9 mouse cellular contexts compared by ENCODE assay signal in genomic region chr1:161170651-161171050, GRCm38 (mm10). TPM values are rescaled to one million over a fixed set of nuclear protein-coding genes. Genes with fewer than 3 reads are reported as not detected.
DNase-seq lines count a peak whose midpoint lies in the region; ATAC-seq and TF ChIP-seq lines count a peak whose summit lies in the region.
"Had no signal": no experiment of that assay in that cellular context is flagged by ENCODE, and none has a peak within 500 bp of the region (broad histone marks: within the 10 kb centered on the region; RNA-seq: fewer than 3 reads in every experiment).

No protein-coding gene starts in this region.

- peaks cover 4% of the 10 kb centered on the region; the same call in 1 of the 2 replicates for H3K4me1 ChIP-seq in G1E (ENCODE audit: insufficient read depth, low read depth, low read length)
- H3K4me1 ChIP-seq in cerebellum, adult 2 months (ENCODE audit: control insufficient read depth, insufficient read depth, low read length): no peaks in the 10 kb centered on the region
- no peaks in the 10 kb centered on the region for H3K4me1 ChIP-seq in forebrain, postnatal 0 days (ENCODE audit: insufficient read depth)
- H3K4me1 ChIP-seq in lung, embryonic 14.5 days (ENCODE audit: insufficient read depth): no peaks in the 10 kb centered on the region
- H3K4me1 ChIP-seq in olfactory bulb, adult 2 months (ENCODE audit: control insufficient read depth, insufficient read depth, low read length): no peaks in the 10 kb centered on the region

- H3K36me3 ChIP-seq in G1E (replicated peaks): no peaks in the 10 kb centered on the region
- no peaks in the 10 kb centered on the region for H3K36me3 ChIP-seq in forebrain, postnatal 0 days (ENCODE audit: insufficient read depth)
- no peaks in the 10 kb centered on the region for H3K36me3 ChIP-seq in lung, embryonic 14.5 days (ENCODE audit: insufficient read depth)

- TF ChIP-seq CTCF in G1E (IDR thresholded peaks at IDR 0.05; ENCODE audit: low read depth, low read length): no peak
- TF ChIP-seq CTCF in cerebellum, adult 2 months (IDR thresholded peaks at IDR 0.05; ENCODE audit: borderline replicate concordance, insufficient read depth, low read depth, low read length): peak; percentile 34; the same call in 1 of the 2 replicates
- TF ChIP-seq CTCF in forebrain, postnatal 0 days (IDR thresholded peaks at IDR 0.05; ENCODE audit: low read depth): peak; percentile 75
- TF ChIP-seq CTCF in lung, embryonic 14.5 days (IDR thresholded peaks at IDR 0.05; ENCODE audit: low read depth): peak; percentile 74
- peak; percentile 58; the same call in 1 of the 2 replicates for TF ChIP-seq CTCF in olfactory bulb, adult 2 months (IDR thresholded peaks at IDR 0.05; ENCODE audit: insufficient read depth, low read depth, low read length)

- H3K27me3 ChIP-seq in G1E (ENCODE audit: insufficient read depth, low read length): peaks cover 48% of the 10 kb centered on the region
- no peaks in the 10 kb centered on the region for H3K27me3 ChIP-seq in cerebellum, adult 2 months (ENCODE audit: control insufficient read depth, insufficient read depth, low read length)
- H3K27me3 ChIP-seq in forebrain, postnatal 0 days (ENCODE audit: insufficient read depth, low read length): 0 out of 2 replicates have a peak, but pooled peaks cover 3% of the 10 kb centered on the region
- peaks cover 8% of the 10 kb centered on the region; the same call in 1 of the 2 replicates for H3K27me3 ChIP-seq in lung, embryonic 14.5 days (ENCODE audit: insufficient read depth, low read length)

- H3K4me2 ChIP-seq in forebrain, postnatal 0 days (ENCODE audit: low read depth): peak overlapping the region; percentile 82
- peak overlapping the region; percentile 72 for H3K4me2 ChIP-seq in lung, embryonic 14.5 days

- under 1% methylated on average over 40 of the region's 40 CpGs for WGBS in cerebellum, adult 2 months
- WGBS in forebrain, postnatal 0 days: under 1% methylated on average over 40 of the region's 40 CpGs
- WGBS in lung, embryonic 14.5 days: 1% methylated on average over 40 of the region's 40 CpGs
- WGBS in olfactory bulb, adult 2 months: under 1% methylated on average over 40 of the region's 40 CpGs

- no peak for DNase-seq in G1E (ENCODE audit: low spot score)
- peak; percentile 67 to 74 for DNase-seq in cerebellum, adult 2 months
- DNase-seq in forebrain, postnatal 0 days: peak; percentile 72
- peak; percentile 28 to 53 for DNase-seq in layer of hippocampus, adult 8-10 months (ENCODE audit: low spot score in 2 of 2)
- DNase-seq in lung, embryonic 14.5 days: peak; percentile 83
- peak; percentile 68 for DNase-seq in testis, postnatal 14 days (ENCODE audit: low spot score)

- H3K9ac ChIP-seq in forebrain, postnatal 0 days: peak overlapping the region; percentile 58
- peak overlapping the region; percentile 49 for H3K9ac ChIP-seq in lung, embryonic 14.5 days

- no peaks in the 10 kb centered on the region; the same call in 1 of the 2 replicates for H3K9me3 ChIP-seq in G1E (replicated peaks)
- H3K9me3 ChIP-seq in forebrain, postnatal 0 days (ENCODE audit: low read length): no peaks in the 10 kb centered on the region
- H3K9me3 ChIP-seq in lung, embryonic 14.5 days (ENCODE audit: low read depth, low read length): no peaks in the 10 kb centered on the region

- no peak for ATAC-seq in G1E (ENCODE audit: extremely low read depth, insufficient number of reproducible peaks, low FRiP score, poor library complexity, severe bottlenecking)
- ATAC-seq in forebrain, postnatal 0 days: peak; percentile 95
- peak; percentile 93 to 98 for ATAC-seq in hematopoietic stem cell, adult 5-6 weeks (replicated peaks in 1 of 2; ENCODE audit: insufficient read depth in 1 of 2, low FRiP score in 2 of 2, low TSS enrichment in 1 of 2, low read depth in 1 of 2, poor library complexity in 2 of 2, severe bottlenecking in 2 of 2)
- peak; percentile 95 for ATAC-seq in lung, embryonic 14.5 days (ENCODE audit: insufficient read depth)

- TF ChIP-seq POLR2A in cerebellum, adult 2 months (IDR thresholded peaks at IDR 0.05; ENCODE audit: borderline replicate concordance, insufficient read depth, low read length): no peak
- TF ChIP-seq POLR2A in olfactory bulb, adult 2 months (IDR thresholded peaks at IDR 0.05; ENCODE audit: insufficient read depth, low read depth, low read length): no peak

- H3K4me3 ChIP-seq in G1E (ENCODE audit: low read depth, low read length): peak overlapping the region; percentile 20; the same call in 1 of the 2 replicates
- peak overlapping the region; percentile 43 for H3K4me3 ChIP-seq in cerebellum, adult 2 months (replicated peaks; ENCODE audit: insufficient read depth, low read depth, low read length)
- H3K4me3 ChIP-seq in forebrain, postnatal 0 days (ENCODE audit: low read depth, low read length): peak overlapping the region; percentile 51
- peak overlapping the region; percentile 45 for H3K4me3 ChIP-seq in lung, embryonic 14.5 days (ENCODE audit: low read depth, low read length)
- H3K4me3 ChIP-seq in olfactory bulb, adult 2 months (ENCODE audit: insufficient read depth, low read depth, low read length): peak overlapping the region; percentile 58

- H3K27ac ChIP-seq in cerebellum, adult 2 months (ENCODE audit: insufficient read depth, low read length): no peak overlapping the region
- H3K27ac ChIP-seq in forebrain, postnatal 0 days (ENCODE audit: low read depth, low read length): no peak overlapping the region
- no peak overlapping the region for H3K27ac ChIP-seq in lung, embryonic 14.5 days (ENCODE audit: low read depth)
- H3K27ac ChIP-seq in olfactory bulb, adult 2 months (ENCODE audit: insufficient read depth, low read depth, low read length): no peak overlapping the region

RNA-seq across cellular contexts. Expression of gene Tex50, which starts 11.5 kb away (rescaled TPM):
- total RNA-seq in G1E (2014; fragmentation: Nextera tagmentation) (not detected in 2 replicates), G1E (2017) (0.23 TPM in 1 of 2 replicates, not detected in the other)
- not detected in 2 replicates for polyA plus RNA-seq in G1E (2012)
- polyA plus RNA-seq in cerebellum, adult 2 months (2012; rRNA removed): not detected in 2 replicates
- not detected in 2 replicates for total RNA-seq in forebrain, postnatal 0 days (2014; rRNA removed)
- 0.16 TPM in 1 of 2 replicates, not detected in the other for polyA plus RNA-seq in forebrain, postnatal 0 days (2015; fragmentation: Nextera tagmentation; extraction: Ambion mirVana)
- total RNA-seq in hematopoietic stem cell, adult 5-6 weeks (2017): not detected in 2 replicates
- total RNA-seq in layer of hippocampus, adult 8-10 months (2022): under 1 TPM in 1 of 4 experiments, not detected in 3; 0.36 TPM
- polyA plus RNA-seq in lung, embryonic 14.5 days (2014; fragmentation: Nextera tagmentation; extraction: Ambion mirVana): not detected in 2 replicates
- polyA plus RNA-seq in olfactory bulb, adult 2 months (2012; ENCODE audit: insufficient read depth, insufficient read length, low replicate concordance, missing spikeins): not detected in 2 replicates
- total RNA-seq: gastrocnemius, postnatal 36 days had no signal

RNA-seq across cellular contexts. Expression of gene Ankrd45, which starts 28.2 kb away (rescaled TPM):
- not detected in 2 replicates for total RNA-seq in G1E (2014; fragmentation: Nextera tagmentation)
- total RNA-seq in G1E (2017): 0.06 and 0.11 TPM in 2 replicates
- not detected in 2 replicates for polyA plus RNA-seq in G1E (2012)
- polyA plus RNA-seq in cerebellum, adult 2 months (2012; rRNA removed): 10.9 and 14.3 TPM in 2 replicates
- total RNA-seq in forebrain, postnatal 0 days (2014; rRNA removed): 28.1 and 29.3 TPM in 2 replicates
- 25.0 and 33.2 TPM in 2 replicates for polyA plus RNA-seq in forebrain, postnatal 0 days (2015; fragmentation: Nextera tagmentation; extraction: Ambion mirVana)
- total RNA-seq in hematopoietic stem cell, adult 5-6 weeks (2017): not detected in 2 replicates
- 10 to 100 TPM; 49.8 to 59.5 (median 51.9) TPM for total RNA-seq in layer of hippocampus, adult 8-10 months (2022)
- polyA plus RNA-seq in lung, embryonic 14.5 days (2014; fragmentation: Nextera tagmentation; extraction: Ambion mirVana): 1.0 and 1.3 TPM in 2 replicates
- polyA plus RNA-seq in olfactory bulb, adult 2 months (2012; ENCODE audit: insufficient read depth, insufficient read length, low replicate concordance, missing spikeins): not detected in 2 replicates
- total RNA-seq: gastrocnemius, postnatal 36 days had no signal

RNA-seq across cellular contexts. Expression of gene Klhl20, which starts 39.3 kb away (rescaled TPM):
- total RNA-seq in G1E (2014; fragmentation: Nextera tagmentation): 52.5 and 56.2 TPM in 2 replicates
- 23.7 and 27.3 TPM in 2 replicates for total RNA-seq in G1E (2017)
- 1.6 and 2.9 TPM in 2 replicates for polyA plus RNA-seq in G1E (2012)
- polyA plus RNA-seq in cerebellum, adult 2 months (2012; rRNA removed): 19.5 and 20.3 TPM in 2 replicates
- 20.5 and 24.1 TPM in 2 replicates for total RNA-seq in forebrain, postnatal 0 days (2014; rRNA removed)
- polyA plus RNA-seq in forebrain, postnatal 0 days (2015; fragmentation: Nextera tagmentation; extraction: Ambion mirVana): 8.1 and 12.2 TPM in 2 replicates
- total RNA-seq in hematopoietic stem cell, adult 5-6 weeks (2017): 22.5 and 22.8 TPM in 2 replicates
- total RNA-seq in layer of hippocampus, adult 8-10 months (2022): 10 to 100 TPM; 17.2 to 19.4 (median 18.2) TPM
- polyA plus RNA-seq in lung, embryonic 14.5 days (2014; fragmentation: Nextera tagmentation; extraction: Ambion mirVana): 17.7 and 18.5 TPM in 2 replicates
- polyA plus RNA-seq in olfactory bulb, adult 2 months (2012; ENCODE audit: insufficient read depth, insufficient read length, low replicate concordance, missing spikeins): not detected in 2 replicates
